Mouse (Mus musculus) embryonic facial prominence, embryonic 12.5 days (tissue): ENCODE results near the gene Cd19. TPM values are rescaled to one million over a fixed set of nuclear protein-coding genes. Genes with fewer than 3 reads are reported as not detected.
"Not testable (repeated sequence)": the region's sequence is repeated elsewhere in the genome, so short reads cannot be mapped to it uniquely, and the experiment has no call there.

Experiments used
- ATAC-seq: fragments of 200-750 bp; cut with Nextera tagmentation; 2 replicates; pipeline ENCODE4 v1.8.0; 2017; ENCODE audit not compliant: insufficient number of reproducible peaks, insufficient read depth, low FRiP score, low TSS enrichment
- H3K27ac ChIP-seq: fragments of 300-500 bp; sonication (generic); 2 replicates; pipeline ENCODE4 v1.5.1; 2016; ENCODE audit warnings: mild to moderate bottlenecking
- H3K27me3 ChIP-seq: fragments of 300-500 bp; sonication (generic); 2 replicates; pipeline ENCODE4 v1.6.1; 2016; ENCODE audit warnings: mild to moderate bottlenecking, moderate library complexity
- H3K36me3 ChIP-seq: fragments of 300-500 bp; sonication (generic); 2 replicates; pipeline ENCODE4 v1.6.1; 2016; ENCODE audit warnings: mild to moderate bottlenecking
- H3K4me1 ChIP-seq: fragments of 300-500 bp; sonication (generic); 2 replicates; pipeline ENCODE4 v1.6.1; 2016
- H3K4me2 ChIP-seq: fragments of 300-500 bp; sonication (generic); replicated peaks from 2 replicates; pipeline ENCODE4 v1.6.1; 2016; ENCODE audit warnings: mild to moderate bottlenecking, moderate library complexity
- H3K4me3 ChIP-seq: fragments of 300-500 bp; sonication (generic); 2 replicates; pipeline ENCODE4 v1.5.1; 2016; ENCODE audit warnings: mild to moderate bottlenecking
- H3K9ac ChIP-seq: fragments of 300-500 bp; sonication (generic); 2 replicates; pipeline ENCODE4 v1.6.1; 2016; ENCODE audit warnings: mild to moderate bottlenecking, moderate library complexity
- H3K9me3 ChIP-seq: fragments of 300-500 bp; sonication (generic); 2 replicates; pipeline ENCODE4 v1.6.1; 2016; ENCODE audit warnings: mild to moderate bottlenecking, moderate library complexity
- WGBS: fragments of 180-500 bp; shearing (Covaris S2); methylation state at CpG from one replicate; pipeline ENCODE4 v1.1.7; 2016; 5-methylcytosine and 5-hydroxymethylcytosine counted together
- polyA plus RNA-seq: library from polyadenylated mRNA; unstranded; fragments of >200 nt; fragmentation: Nextera tagmentation; extraction: Ambion mirVana; gene quantifications from 2 replicates; pipeline ENCODE4 v1.2.1, GENCODE M21; 2016

The Cd19 gene
- polyA plus RNA-seq, 1 experiment from 2014 or later = not detected

- H3K4me1 ChIP-seq, H3K4me3 ChIP-seq, H3K9me3 ChIP-seq, H3K36me3 ChIP-seq, H3K9ac ChIP-seq, H3K27me3 ChIP-seq, H3K27ac ChIP-seq, H3K4me2 ChIP-seq, ATAC-seq: not testable (repeated sequence)
- 82% methylated on average over 8 of the region's 8 CpGs for WGBS
Observed at GRCm38 (mm10) chr7:126402518-126402917, 12.2 kb downstream of the Cd19 start.

GRCm38 (mm10) chr7:126399548-126399947 lies 15.1 kb downstream of the Cd19 start:
- Histone ChIP-seq H3K9ac (no peak overlapping the region), H3K36me3 (no peaks in the 10 kb centered on the region), H3K4me2 (no peak overlapping the region), H3K4me1 (peaks cover 8% of the 10 kb centered on the region; the same call in 1 of the 2 replicates), H3K4me3 (no peak overlapping the region), H3K9me3 (no peaks in the 10 kb centered on the region), H3K27ac (no peak overlapping the region), H3K27me3 (no peaks in the 10 kb centered on the region)
- 11% methylated on average over 5 of the region's 5 CpGs for WGBS
- ATAC-seq = no peak

- no peaks in the 10 kb centered on the region for H3K9me3 ChIP-seq
- H3K27ac ChIP-seq = no peak overlapping the region
- ATAC-seq = no peak
- 88% methylated on average over 4 of the region's 4 CpGs for WGBS
- no peaks in the 10 kb centered on the region for H3K27me3 ChIP-seq
- no peak overlapping the region for H3K4me3 ChIP-seq
- H3K9ac ChIP-seq = no peak overlapping the region
- no peaks in the 10 kb centered on the region for H3K36me3 ChIP-seq
- no peak overlapping the region for H3K4me2 ChIP-seq
- H3K4me1 ChIP-seq = peaks cover 8% of the 10 kb centered on the region; the same call in 1 of the 2 replicates
Observed at GRCm38 (mm10) chr7:126397822-126398221, 16.9 kb downstream of the Cd19 start.

- Histone ChIP-seq H3K27me3 (no peaks in the 10 kb centered on the region), H3K36me3 (no peaks in the 10 kb centered on the region), H3K9me3 (no peaks in the 10 kb centered on the region), H3K27ac (no peak overlapping the region), H3K4me2 (no peak overlapping the region; the same call in 1 of the 2 replicates), H3K9ac (no peak overlapping the region), H3K4me1 (peaks cover 8% of the 10 kb centered on the region; the same call in 1 of the 2 replicates), H3K4me3 (no peak overlapping the region)
- WGBS = 55% methylated on average over 6 of the region's 6 CpGs
- no peak for ATAC-seq
Observed at GRCm38 (mm10) chr7:126397221-126397620, 17.5 kb downstream of the Cd19 start.

GRCm38 (mm10) chr7:126396298-126397119 lies 18.2 kb downstream of the Cd19 start, which contains the start of gene Nfatc2ip:
TSS of gene Nfatc2ip (minus strand) at chr7:126396737.
- peak; percentile 99 for ATAC-seq
- Histone ChIP-seq H3K4me3 (peak within 1 kb of the TSS; percentile 83), H3K4me2 (peak within 1 kb of the TSS; percentile 82), H3K9me3 (no peaks in the 10 kb centered on the region), H3K9ac (peak within 1 kb of the TSS; percentile 67), H3K27ac (no peak within 1 kb of the TSS), H3K4me1 (peaks cover 8% of the 10 kb centered on the region; the same call in 1 of the 2 replicates), H3K36me3 (no peaks in the 10 kb centered on the region), H3K27me3 (no peaks in the 10 kb centered on the region)
- WGBS = under 1% methylated on average over 59 of the region's 59 CpGs

GRCm38 (mm10) chr7:126392086-126392884 lies 22.4 kb downstream of the Cd19 start:
- H3K4me1 ChIP-seq, H3K4me2 ChIP-seq, H3K9ac ChIP-seq, H3K27ac ChIP-seq, H3K9me3 ChIP-seq, ATAC-seq, H3K4me3 ChIP-seq, H3K27me3 ChIP-seq: not testable (repeated sequence)
- peaks cover 36% of the 10 kb centered on the region for H3K36me3 ChIP-seq
- 90% methylated on average over 7 of the region's 7 CpGs for WGBS

- Histone ChIP-seq H3K4me1 (no peaks in the 10 kb centered on the region), H3K4me3 (no peak overlapping the region), H3K9me3 (no peaks in the 10 kb centered on the region), H3K9ac (no peak overlapping the region), H3K27ac (no peak overlapping the region), H3K27me3 (no peaks in the 10 kb centered on the region), H3K4me2 (no peak overlapping the region), H3K36me3 (peaks cover 61% of the 10 kb centered on the region)
- ATAC-seq = no peak
- 96% methylated on average over 1 of the region's 1 CpGs for WGBS
Observed at GRCm38 (mm10) chr7:126388185-126388584, 26.5 kb downstream of the Cd19 start.

GRCm38 (mm10) chr7:126383565-126383964 lies 31.1 kb downstream of the Cd19 start:
- H3K27me3 ChIP-seq = no peaks in the 10 kb centered on the region
- no peaks in the 10 kb centered on the region for H3K4me1 ChIP-seq
- no peak overlapping the region for H3K9ac ChIP-seq
- WGBS = 92% methylated on average over 5 of the region's 5 CpGs
- no peak overlapping the region for H3K27ac ChIP-seq
- no peak overlapping the region for H3K4me2 ChIP-seq
- peaks cover 35% of the 10 kb centered on the region for H3K36me3 ChIP-seq
- H3K4me3 ChIP-seq = no peak overlapping the region
- ATAC-seq = no peak
- no peaks in the 10 kb centered on the region for H3K9me3 ChIP-seq

GRCm38 (mm10) chr7:126377278-126378158 lies 37.2 kb downstream of the Cd19 start, which contains the start of gene Spns1:
TSS of gene Spns1 (minus strand) at chr7:126377450.
- H3K36me3 ChIP-seq = peaks cover 16% of the 10 kb centered on the region
- H3K9me3 ChIP-seq = no peaks in the 10 kb centered on the region
- H3K4me1 ChIP-seq = peaks cover 8% of the 10 kb centered on the region
- H3K4me2 ChIP-seq = peak within 1 kb of the TSS; percentile 95
- H3K4me3 ChIP-seq = peak within 1 kb of the TSS; percentile 96
- peak within 1 kb of the TSS; percentile 75 for H3K27ac ChIP-seq
- under 1% methylated on average over 33 of the region's 33 CpGs for WGBS
- H3K9ac ChIP-seq = peak within 1 kb of the TSS; percentile 83
- no peaks in the 10 kb centered on the region for H3K27me3 ChIP-seq
- peak; percentile 88 for ATAC-seq

- Histone ChIP-seq H3K4me1 (peaks cover 8% of the 10 kb centered on the region), H3K4me3 (peak overlapping the region; percentile 96), H3K9ac (peak overlapping the region; percentile 83), H3K27me3 (no peaks in the 10 kb centered on the region), H3K36me3 (peaks cover 22% of the 10 kb centered on the region), H3K27ac (peak overlapping the region; percentile 41; the same call in 1 of the 2 replicates), H3K9me3 (no peaks in the 10 kb centered on the region), H3K4me2 (peak overlapping the region; percentile 95)
- WGBS = 1% methylated on average over 27 of the region's 27 CpGs
- peak; percentile 53 for ATAC-seq
Observed at GRCm38 (mm10) chr7:126376903-126377277, 37.8 kb downstream of the Cd19 start.

- no peak overlapping the region for H3K4me3 ChIP-seq
- peaks cover 8% of the 10 kb centered on the region for H3K4me1 ChIP-seq
- H3K36me3 ChIP-seq = peaks cover 41% of the 10 kb centered on the region
- no peaks in the 10 kb centered on the region for H3K9me3 ChIP-seq
- no peak overlapping the region for H3K4me2 ChIP-seq
- H3K27me3 ChIP-seq = no peaks in the 10 kb centered on the region
- 83% methylated on average over 5 of the region's 5 CpGs for WGBS
- no peak for ATAC-seq
- no peak overlapping the region for H3K9ac ChIP-seq
- H3K27ac ChIP-seq = no peak overlapping the region
Observed at GRCm38 (mm10) chr7:126375012-126375411, 39.7 kb downstream of the Cd19 start.
